Mouse (Mus musculus) hindbrain, embryonic 14.5 days (tissue): ENCODE data around the gene Erbb2. TPM values are rescaled to one million over a fixed set of nuclear protein-coding genes. Genes with fewer than 3 reads are reported as not detected.

Source experiments
- ATAC-seq: fragments of 200-750 bp; cut with Nextera tagmentation; 2 replicates; pipeline ENCODE4 v1.8.0; 2017; ENCODE audit warnings: moderate number of reproducible peaks, mild to moderate bottlenecking, moderate TSS enrichment, moderate library complexity; ENCODE audit not compliant: low FRiP score
- DNase-seq: peaks from one replicate; pipeline ENCODE4 v3.0.0-alpha.2; 2015; ENCODE audit warnings: low spot score
- H3K27ac ChIP-seq: fragments of 300-500 bp; sonication (generic); 2 replicates; pipeline ENCODE4 v1.5.1; 2014; ENCODE audit warnings: mild to moderate bottlenecking, moderate library complexity
- H3K27me3 ChIP-seq: fragments of 300-500 bp; sonication (generic); 2 replicates; pipeline ENCODE4 v1.6.1; 2014; ENCODE audit warnings: mild to moderate bottlenecking, low read length, mixed read lengths; ENCODE audit not compliant: control insufficient read depth, insufficient read depth
- H3K36me3 ChIP-seq: fragments of 300-500 bp; sonication (generic); replicated peaks from 2 replicates; pipeline ENCODE4 v1.6.1; 2014; ENCODE audit not compliant: control insufficient read depth, insufficient read depth
- H3K4me1 ChIP-seq: fragments of 300-500 bp; sonication (generic); replicated peaks from 2 replicates; pipeline ENCODE4 v1.6.1; 2014; ENCODE audit warnings: antibody characterized with exemption, low read length, mixed read lengths; ENCODE audit not compliant: control insufficient read depth, insufficient read depth
- H3K4me2 ChIP-seq: fragments of 300-500 bp; sonication (generic); replicated peaks from 2 replicates; pipeline ENCODE4 v1.6.1; 2014; ENCODE audit warnings: mild to moderate bottlenecking, moderate library complexity
- H3K4me3 ChIP-seq: fragments of 300-500 bp; sonication (generic); replicated peaks from 2 replicates; pipeline ENCODE4 v1.5.1; 2014; ENCODE audit warnings: mild to moderate bottlenecking, low read length
- H3K9ac ChIP-seq: fragments of 300-500 bp; sonication (generic); 2 replicates; pipeline ENCODE4 v1.6.1; 2014
- H3K9me3 ChIP-seq: fragments of 300-500 bp; sonication (generic); 2 replicates; pipeline ENCODE4 v1.6.1; 2016; ENCODE audit warnings: low read length; ENCODE audit not compliant: control insufficient read depth
- WGBS: fragments of 180-500 bp; shearing (Covaris S2); extraction: QIAGEN DNeasy Blood & Tissue Kit; methylation state at CpG from one replicate; pipeline ENCODE4 v1.1.7; 2014; 5-methylcytosine and 5-hydroxymethylcytosine counted together
- polyA plus RNA-seq: library from polyadenylated mRNA; unstranded; fragments of >200 nt; fragmentation: Nextera tagmentation; extraction: Ambion mirVana; gene quantifications from 2 replicates; pipeline ENCODE4 v1.2.1, GENCODE M21; 2014

Gene Erbb2
- polyA plus RNA-seq, 1 experiment from 2014 or later: 10.2 TPM

GRCm38 (mm10) chr11:98446213-98446561, 33.9 kb downstream of the Erbb2 start, which contains the start of gene Grb7:
Grb7 (plus strand) TSS chr11:98446394.
- Histone ChIP-seq H3K27ac (no peak within 1 kb of the TSS), H3K9me3 (no peaks in the 10 kb centered on the region), H3K27me3 (peaks cover 41% of the 10 kb centered on the region), H3K4me3 (peak within 1 kb of the TSS; percentile 14; the same call in 1 of the 2 replicates), H3K4me1 (no peaks in the 10 kb centered on the region; the same call in 1 of the 2 replicates), H3K4me2 (peak within 1 kb of the TSS; percentile 30), H3K9ac (no peak within 1 kb of the TSS; the same call in 1 of the 2 replicates), H3K36me3 (no peaks in the 10 kb centered on the region)
- DNase-seq (no peak), ATAC-seq (no peak)
- WGBS: 11% methylated on average over 5 of the region's 5 CpGs

GRCm38 (mm10) chr11:98446562-98447474, 34.5 kb downstream of the Erbb2 start:
- Histone ChIP-seq H3K4me1 (no peaks in the 10 kb centered on the region; the same call in 1 of the 2 replicates), H3K27me3 (peaks cover 41% of the 10 kb centered on the region), H3K9me3 (no peaks in the 10 kb centered on the region), H3K9ac (no peak overlapping the region; the same call in 1 of the 2 replicates), H3K4me2 (peak overlapping the region; percentile 30), H3K36me3 (no peaks in the 10 kb centered on the region), H3K27ac (no peak overlapping the region), H3K4me3 (peak overlapping the region; percentile 14; the same call in 1 of the 2 replicates)
- ATAC-seq (no peak), DNase-seq (no peak)
- WGBS: under 1% methylated on average over 33 of the region's 33 CpGs

GRCm38 (mm10) chr11:98447475-98447834, 35.2 kb downstream of the Erbb2 start:
- Histone ChIP-seq H3K27ac (no peak overlapping the region), H3K4me1 (no peaks in the 10 kb centered on the region; the same call in 1 of the 2 replicates), H3K9me3 (no peaks in the 10 kb centered on the region), H3K9ac (no peak overlapping the region), H3K27me3 (peaks cover 41% of the 10 kb centered on the region), H3K4me3 (peak overlapping the region; percentile 14; the same call in 1 of the 2 replicates), H3K4me2 (peak overlapping the region; percentile 30; the same call in 1 of the 2 replicates), H3K36me3 (no peaks in the 10 kb centered on the region)
- ATAC-seq (no peak), DNase-seq (no peak)
- WGBS: 12% methylated on average over 7 of the region's 7 CpGs

- 41% methylated on average over 13 of the region's 13 CpGs for WGBS
- ATAC-seq: no peak
- Histone ChIP-seq H3K9ac (no peak overlapping the region), H3K27ac (no peak overlapping the region), H3K4me1 (no peaks in the 10 kb centered on the region; the same call in 1 of the 2 replicates), H3K9me3 (no peaks in the 10 kb centered on the region), H3K4me3 (no peak overlapping the region), H3K36me3 (no peaks in the 10 kb centered on the region), H3K4me2 (no peak overlapping the region), H3K27me3 (peaks cover 41% of the 10 kb centered on the region)
- no peak for DNase-seq
These were observed 36.0 kb downstream of the Erbb2 start for GRCm38 (mm10) chr11:98448191-98448790.

GRCm38 (mm10) chr11:98449419-98449818, 37.1 kb downstream of the Erbb2 start:
- Histone ChIP-seq H3K36me3 (no peaks in the 10 kb centered on the region), H3K9ac (no peak overlapping the region), H3K27me3 (peaks cover 41% of the 10 kb centered on the region), H3K9me3 (no peaks in the 10 kb centered on the region), H3K4me2 (no peak overlapping the region), H3K4me1 (no peaks in the 10 kb centered on the region; the same call in 1 of the 2 replicates), H3K4me3 (no peak overlapping the region), H3K27ac (no peak overlapping the region)
- 86% methylated on average over 3 of the region's 3 CpGs for WGBS
- ATAC-seq (no peak), DNase-seq (no peak)

- Histone ChIP-seq H3K27ac (no peak overlapping the region), H3K4me2 (no peak overlapping the region), H3K4me1 (no peaks in the 10 kb centered on the region; the same call in 1 of the 2 replicates), H3K27me3 (peaks cover 40% of the 10 kb centered on the region), H3K4me3 (no peak overlapping the region), H3K9me3 (no peaks in the 10 kb centered on the region), H3K9ac (no peak overlapping the region), H3K36me3 (no peaks in the 10 kb centered on the region)
- WGBS: 86% methylated on average over 20 of the region's 20 CpGs
- DNase-seq (no peak), ATAC-seq (no peak)
These were observed 37.9 kb downstream of the Erbb2 start for GRCm38 (mm10) chr11:98449921-98450771.

GRCm38 (mm10) chr11:98455484-98455883, 43.2 kb downstream of the Erbb2 start:
- no peaks in the 10 kb centered on the region for H3K36me3 ChIP-seq
- WGBS: 85% methylated on average over 4 of the region's 4 CpGs
- no peak overlapping the region for H3K9ac ChIP-seq
- H3K9me3 ChIP-seq: no peaks in the 10 kb centered on the region
- H3K27ac ChIP-seq: no peak overlapping the region
- peaks cover 7% of the 10 kb centered on the region for H3K4me1 ChIP-seq
- H3K27me3 ChIP-seq: peaks cover 26% of the 10 kb centered on the region
- no peak for ATAC-seq
- no peak overlapping the region for H3K4me2 ChIP-seq
- no peak for DNase-seq
- H3K4me3 ChIP-seq: no peak overlapping the region

- DNase-seq: no peak
- Histone ChIP-seq H3K4me2 (peak overlapping the region; percentile 70; the same call in 1 of the 2 replicates), H3K9ac (no peak overlapping the region)
These were observed 44.3 kb downstream of the Erbb2 start for GRCm38 (mm10) chr11:98456545-98456944.

More at GRCm38 (mm10) chr11:98456545-98456944, 44.3 kb downstream of the Erbb2 start:
- Histone ChIP-seq H3K4me1 (peaks cover 7% of the 10 kb centered on the region), H3K36me3 (no peaks in the 10 kb centered on the region), H3K27ac (no peak overlapping the region), H3K27me3 (peaks cover 28% of the 10 kb centered on the region), H3K9me3 (no peaks in the 10 kb centered on the region), H3K4me3 (no peak overlapping the region)
- 79% methylated on average over 5 of the region's 5 CpGs for WGBS
- ATAC-seq: 0 out of 2 replicates have a peak, but pooled peaks have one; percentile 5
